Mouse (Mus musculus) midbrain, embryonic 16.5 days (tissue): Measurements from ENCODE around the gene Pon2. TPM values are rescaled to one million over a fixed set of nuclear protein-coding genes. Genes with fewer than 3 reads are reported as not detected.

Experiments used
- ATAC-seq: fragments of 200-750 bp; cut with Nextera tagmentation; 2 replicates; pipeline ENCODE4 v1.8.0; 2017; ENCODE audit warnings: moderate TSS enrichment
- H3K27ac ChIP-seq: fragments of 300-500 bp; sonication (generic); 2 replicates; pipeline ENCODE4 v1.5.1; 2014; ENCODE audit warnings: mild to moderate bottlenecking, low read length, mixed read lengths
- H3K27me3 ChIP-seq: fragments of 300-500 bp; sonication (generic); 2 replicates; pipeline ENCODE4 v1.6.1; 2014; ENCODE audit warnings: low read depth, low read length, mixed read lengths; ENCODE audit not compliant: control insufficient read depth, insufficient read depth
- H3K36me3 ChIP-seq: fragments of 300-500 bp; sonication (generic); 2 replicates; pipeline ENCODE4 v1.6.1; 2014; ENCODE audit warnings: mild to moderate bottlenecking, low read length, moderate library complexity, mixed read lengths; ENCODE audit not compliant: control insufficient read depth, insufficient read depth
- H3K4me1 ChIP-seq: fragments of 300-500 bp; sonication (generic); 2 replicates; pipeline ENCODE4 v1.6.1; 2014; ENCODE audit warnings: mild to moderate bottlenecking, low read length, mixed read lengths; ENCODE audit not compliant: control insufficient read depth, insufficient read depth
- H3K4me2 ChIP-seq: fragments of 300-500 bp; sonication (generic); 2 replicates; pipeline ENCODE4 v1.6.1; 2014; ENCODE audit warnings: mild to moderate bottlenecking, low read length, mixed read lengths
- H3K4me3 ChIP-seq: fragments of 300-500 bp; sonication (generic); 2 replicates; pipeline ENCODE4 v1.5.1; 2014; ENCODE audit warnings: low read depth, mild to moderate bottlenecking, low read length, moderate library complexity, mixed read lengths
- H3K9ac ChIP-seq: fragments of 300-500 bp; sonication (generic); 2 replicates; pipeline ENCODE4 v1.6.1; 2014; ENCODE audit warnings: low read depth, low read length, mixed read lengths
- H3K9me3 ChIP-seq: fragments of 300-500 bp; sonication (generic); replicated peaks from 2 replicates; pipeline ENCODE4 v1.6.1; 2014; ENCODE audit warnings: mild to moderate bottlenecking, low read length, mixed read lengths; ENCODE audit not compliant: control insufficient read depth, poor library complexity, severe bottlenecking
- WGBS: fragments of 180-500 bp; shearing (Covaris S2); extraction: QIAGEN DNeasy Blood & Tissue Kit; methylation state at CpG from one replicate; pipeline ENCODE4 v1.1.7; 2014; 5-methylcytosine and 5-hydroxymethylcytosine counted together
- polyA plus RNA-seq: library from polyadenylated mRNA; unstranded; fragments of >200 nt; fragmentation: Nextera tagmentation; extraction: Ambion mirVana; gene quantifications from 2 replicates; pipeline ENCODE4 v1.2.1, GENCODE M21; 2015

Pon2 gene
- polyA plus RNA-seq, 1 experiment from 2014 or later, result 27.7 TPM

GRCm38 (mm10) chr6:5316630-5317029 lies 18.4 kb upstream of the Pon2 start:
- H3K4me2 ChIP-seq, result no peak overlapping the region
- H3K27me3 ChIP-seq, result no peaks in the 10 kb centered on the region
- no peaks in the 10 kb centered on the region for H3K4me1 ChIP-seq
- H3K4me3 ChIP-seq, result no peak overlapping the region
- 0 out of 2 replicates have a peak, but pooled peaks cover 2% of the 10 kb centered on the region for H3K9me3 ChIP-seq
- H3K36me3 ChIP-seq, result no peaks in the 10 kb centered on the region
- no peak for ATAC-seq
- WGBS, result 82% methylated on average over 9 of the region's 9 CpGs
- no peak overlapping the region for H3K27ac ChIP-seq
- no peak overlapping the region for H3K9ac ChIP-seq

GRCm38 (mm10) chr6:5315053-5315759 lies 17.0 kb upstream of the Pon2 start:
- WGBS, result 95% methylated on average over 3 of the region's 3 CpGs
- Histone ChIP-seq H3K9me3 (0 out of 2 replicates have a peak, but pooled peaks cover 2% of the 10 kb centered on the region), H3K27ac (no peak overlapping the region), H3K27me3 (no peaks in the 10 kb centered on the region), H3K4me3 (no peak overlapping the region), H3K36me3 (no peaks in the 10 kb centered on the region), H3K4me1 (no peaks in the 10 kb centered on the region), H3K9ac (no peak overlapping the region), H3K4me2 (no peak overlapping the region)
- ATAC-seq, result no peak

- no peaks in the 10 kb centered on the region for H3K36me3 ChIP-seq
- H3K27ac ChIP-seq, result no peak overlapping the region
- 0 out of 2 replicates have a peak, but pooled peaks cover 2% of the 10 kb centered on the region for H3K9me3 ChIP-seq
- no peaks in the 10 kb centered on the region for H3K4me1 ChIP-seq
- H3K4me3 ChIP-seq, result no peak overlapping the region
- no peaks in the 10 kb centered on the region for H3K27me3 ChIP-seq
- WGBS, result 94% methylated on average over 5 of the region's 5 CpGs
- no peak overlapping the region for H3K9ac ChIP-seq
- ATAC-seq, result no peak
- no peak overlapping the region for H3K4me2 ChIP-seq
These were observed 15.8 kb upstream of the Pon2 start for GRCm38 (mm10) chr6:5313951-5314590.

GRCm38 (mm10) chr6:5310491-5310890 lies 12.2 kb upstream of the Pon2 start:
- no peak overlapping the region for H3K9ac ChIP-seq

DNA sequence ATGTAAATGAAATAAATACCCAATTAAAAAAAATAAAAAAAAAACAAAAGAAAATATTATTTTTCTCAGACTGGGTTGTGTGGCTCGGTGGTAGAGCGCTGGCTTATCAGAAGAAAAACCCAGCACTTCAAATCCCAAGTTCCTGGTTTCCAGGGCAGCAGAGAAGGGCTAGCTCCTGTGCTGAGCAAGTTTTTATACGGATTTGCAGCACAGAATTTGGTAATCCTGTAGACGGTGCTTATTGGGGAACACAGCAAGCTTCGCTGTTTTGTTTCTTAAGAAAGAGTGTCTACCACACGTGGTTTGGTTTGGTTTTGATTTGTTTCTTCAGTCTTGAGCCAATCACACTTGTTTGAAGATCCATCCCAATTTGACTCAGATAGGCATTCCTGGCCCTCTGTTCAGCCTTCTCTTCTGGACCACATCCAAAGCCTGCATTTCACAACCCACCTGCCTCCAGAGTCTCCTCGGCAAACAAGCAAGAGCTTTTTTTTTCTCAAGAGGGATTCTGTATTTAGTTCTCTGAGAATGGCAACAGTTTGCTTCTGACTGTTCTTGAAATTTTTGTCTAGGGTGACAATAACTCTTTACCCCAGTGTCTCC lies 11.4 kb upstream of the Pon2 start:
- Histone ChIP-seq H3K9ac (no peak overlapping the region), H3K27ac (no peak overlapping the region), H3K27me3 (no peaks in the 10 kb centered on the region), H3K9me3 (no peaks in the 10 kb centered on the region), H3K4me2 (no peak overlapping the region), H3K4me3 (no peak overlapping the region), H3K4me1 (no peaks in the 10 kb centered on the region), H3K36me3 (no peaks in the 10 kb centered on the region)
- 63% methylated on average over 7 of the region's 7 CpGs for WGBS
- ATAC-seq, result no peak

More at GRCm38 (mm10) chr6:5310491-5310890, 12.2 kb upstream of the Pon2 start:
- Histone ChIP-seq H3K4me2 (no peak overlapping the region), H3K4me1 (no peaks in the 10 kb centered on the region), H3K27me3 (no peaks in the 10 kb centered on the region), H3K9me3 (no peaks in the 10 kb centered on the region), H3K27ac (no peak overlapping the region), H3K4me3 (no peak overlapping the region), H3K36me3 (no peaks in the 10 kb centered on the region)
- ATAC-seq, result no peak
- 80% methylated on average over 3 of the region's 3 CpGs for WGBS

DNA sequence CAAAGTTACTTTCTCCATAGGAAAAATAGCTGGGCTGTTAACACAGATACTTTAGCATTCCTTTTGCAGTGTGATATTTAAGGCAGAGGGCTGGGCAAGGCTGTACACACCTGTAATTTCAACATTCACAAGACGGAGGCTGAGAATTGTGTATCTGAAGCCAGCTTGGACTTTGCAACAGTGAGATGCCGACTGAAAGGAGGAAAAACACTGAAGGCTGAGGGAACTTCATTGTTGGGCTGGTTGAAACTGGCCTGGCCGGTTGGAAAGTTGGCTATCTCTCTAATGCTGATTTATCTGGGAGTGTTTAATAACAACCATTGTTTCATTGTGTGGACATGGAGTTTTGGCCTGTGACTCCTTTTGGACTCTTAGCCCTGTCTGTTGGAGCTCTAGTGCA lies 7.7 kb upstream of the Pon2 start:
- H3K9ac ChIP-seq, result no peak overlapping the region
- no peak for ATAC-seq
- no peaks in the 10 kb centered on the region for H3K36me3 ChIP-seq
- no peaks in the 10 kb centered on the region for H3K27me3 ChIP-seq
- 71% methylated on average over 3 of the region's 3 CpGs for WGBS
- no peaks in the 10 kb centered on the region for H3K4me1 ChIP-seq
- no peak overlapping the region for H3K4me2 ChIP-seq
- no peaks in the 10 kb centered on the region for H3K9me3 ChIP-seq
- H3K4me3 ChIP-seq, result no peak overlapping the region
- H3K27ac ChIP-seq, result no peak overlapping the region

DNA sequence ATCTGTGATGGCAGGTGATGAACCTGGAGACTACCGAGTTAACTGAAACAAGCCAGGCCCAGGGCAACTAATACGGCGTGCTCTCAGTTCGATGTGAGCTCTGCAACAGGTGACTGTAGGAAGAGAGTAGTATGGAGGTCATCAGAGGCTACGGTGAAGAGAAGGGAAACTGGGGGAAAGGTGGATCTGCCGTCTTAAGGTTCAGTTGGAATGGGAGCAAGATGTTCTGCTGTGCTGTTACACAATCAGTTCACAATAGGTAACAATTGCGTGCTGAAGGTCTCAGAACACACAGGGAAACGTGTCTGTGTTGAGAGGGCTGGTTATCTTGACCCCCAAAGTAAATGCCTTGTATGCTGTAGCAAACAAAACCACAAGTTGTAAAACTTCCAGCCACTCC lies 6.7 kb upstream of the Pon2 start:
- WGBS, result 90% methylated on average over 8 of the region's 8 CpGs
- no peaks in the 10 kb centered on the region for H3K27me3 ChIP-seq
- H3K4me3 ChIP-seq, result no peak overlapping the region
- no peaks in the 10 kb centered on the region for H3K4me1 ChIP-seq
- no peaks in the 10 kb centered on the region for H3K36me3 ChIP-seq
- H3K4me2 ChIP-seq, result no peak overlapping the region
- no peak overlapping the region for H3K27ac ChIP-seq
- H3K9ac ChIP-seq, result no peak overlapping the region
- ATAC-seq, result no peak
- H3K9me3 ChIP-seq, result no peaks in the 10 kb centered on the region

- Histone ChIP-seq H3K4me3 (no peak overlapping the region), H3K9ac (no peak overlapping the region), H3K36me3 (no peaks in the 10 kb centered on the region), H3K9me3 (no peaks in the 10 kb centered on the region), H3K27ac (no peak overlapping the region), H3K27me3 (no peaks in the 10 kb centered on the region), H3K4me1 (peaks cover 6% of the 10 kb centered on the region), H3K4me2 (no peak overlapping the region)
- WGBS, result 94% methylated on average over 8 of the region's 8 CpGs
- ATAC-seq, result no peak
These were observed 2.4 kb upstream of the Pon2 start for GRCm38 (mm10) chr6:5300629-5301028.

GRCm38 (mm10) chr6:5299561-5299960 lies 1.3 kb upstream of the Pon2 start:
- Histone ChIP-seq H3K27me3 (no peaks in the 10 kb centered on the region), H3K4me3 (no peak overlapping the region), H3K9ac (no peak overlapping the region), H3K36me3 (no peaks in the 10 kb centered on the region), H3K4me2 (no peak overlapping the region), H3K27ac (no peak overlapping the region), H3K9me3 (no peaks in the 10 kb centered on the region), H3K4me1 (peaks cover 6% of the 10 kb centered on the region)
- 61% methylated on average over 5 of the region's 5 CpGs for WGBS
- ATAC-seq, result no peak
